Mouse (Mus musculus) embryonic facial prominence, embryonic 11.5 days (tissue): ENCODE results near the gene Gm29110. TPM values are rescaled to one million over a fixed set of nuclear protein-coding genes. Genes with fewer than 3 reads are reported as not detected.
"Not testable (repeated sequence)": the region's sequence is repeated elsewhere in the genome, so short reads cannot be mapped to it uniquely, and the experiment has no call there.

Experiments
- ATAC-seq: fragments of 200-750 bp; cut with Nextera tagmentation; replicated peaks from 2 replicates; pipeline ENCODE4 v1.8.0; 2017; ENCODE audit warnings: low read depth; ENCODE audit not compliant: insufficient number of reproducible peaks, low FRiP score, low TSS enrichment
- DNase-seq: peaks from one replicate; pipeline ENCODE4 v3.0.0-alpha.2; 2015; ENCODE audit warnings: low spot score
- H3K27ac ChIP-seq: fragments of 300-500 bp; sonication (generic); replicated peaks from 2 replicates; pipeline ENCODE4 v1.5.1; 2014; ENCODE audit warnings: mild to moderate bottlenecking, low read depth, low read length, control low read depth
- H3K27me3 ChIP-seq: fragments of 300-500 bp; sonication (generic); 2 replicates; pipeline ENCODE4 v1.6.1; 2014; ENCODE audit warnings: mild to moderate bottlenecking, low read length, moderate library complexity, mixed read lengths; ENCODE audit not compliant: control insufficient read depth, insufficient read depth
- H3K36me3 ChIP-seq: fragments of 300-500 bp; sonication (generic); replicated peaks from 2 replicates; pipeline ENCODE4 v1.6.1; 2014; ENCODE audit warnings: low read depth, mild to moderate bottlenecking, low read length, moderate library complexity, mixed read lengths; ENCODE audit not compliant: control insufficient read depth, insufficient read depth
- H3K4me1 ChIP-seq: fragments of 300-500 bp; sonication (generic); 2 replicates; pipeline ENCODE4 v1.6.1; 2014; ENCODE audit warnings: low read length, mixed read lengths; ENCODE audit not compliant: control insufficient read depth, insufficient read depth
- H3K4me2 ChIP-seq: fragments of 300-500 bp; sonication (generic); 2 replicates; pipeline ENCODE4 v1.6.1; 2014; ENCODE audit warnings: low read depth, mild to moderate bottlenecking, control low read depth, low read length, moderate library complexity
- H3K4me3 ChIP-seq: fragments of 300-500 bp; sonication (generic); 2 replicates; pipeline ENCODE4 v1.5.1; 2014; ENCODE audit warnings: low read depth, low read length, control low read depth
- H3K9ac ChIP-seq: fragments of 300-500 bp; sonication (generic); replicated peaks from 2 replicates; pipeline ENCODE4 v1.6.1; 2014; ENCODE audit warnings: mild to moderate bottlenecking, control low read depth, low read length
- H3K9me3 ChIP-seq: fragments of 300-500 bp; sonication (generic); replicated peaks from 2 replicates; pipeline ENCODE4 v1.6.1; 2016; ENCODE audit warnings: mild to moderate bottlenecking, low read length, inconsistent platforms, mixed read lengths; ENCODE audit not compliant: control insufficient read depth
- WGBS: fragments of 180-500 bp; shearing (Covaris S2); extraction: QIAGEN DNeasy Blood & Tissue Kit; methylation state at CpG from one replicate; pipeline ENCODE4 v1.1.7; 2014; 5-methylcytosine and 5-hydroxymethylcytosine counted together
- polyA plus RNA-seq: library from polyadenylated mRNA; unstranded; fragments of >200 nt; fragmentation: Nextera tagmentation; extraction: Ambion mirVana; gene quantifications from 2 replicates; pipeline ENCODE4 v1.2.1, GENCODE M21; 2014

The Gm29110 gene
- polyA plus RNA-seq, result not detected in 2 replicates

- not testable (repeated sequence) for H3K9ac ChIP-seq, DNase-seq, H3K9me3 ChIP-seq, H3K27ac ChIP-seq, ATAC-seq, H3K4me3 ChIP-seq, H3K36me3 ChIP-seq, H3K27me3 ChIP-seq, H3K4me2 ChIP-seq, H3K4me1 ChIP-seq
- no CpG with 5 or more reads among the region's 6 CpGs for WGBS
These were observed at the start of gene Gm29110 for GRCm38 (mm10) chrY:74470231-74470630. Gene Gm29110, plus strand, starts transcription at chrY:74470531.

Other genes with a start within 250 kb of the Gm29110 start
- not detected in 2 replicates for gene Gm21913, start 153.4 kb downstream of the Gm29110 start, polyA plus RNA-seq